Mouse (Mus musculus) neural tube, embryonic 15.5 days (tissue): ENCODE data around the gene 4931440F15Rik. TPM values are rescaled to one million over a fixed set of nuclear protein-coding genes. Genes with fewer than 3 reads are reported as not detected.
A peak's percentile ranks its signal among the peaks of the same experiment; 100 is the strongest.

ENCODE experiments used
- ATAC-seq: fragments of 200-750 bp; cut with Nextera tagmentation; 2 replicates; pipeline ENCODE4 v1.8.0; 2017; ENCODE audit warnings: mild to moderate bottlenecking, moderate TSS enrichment, moderate library complexity; ENCODE audit not compliant: low FRiP score
- H3K27ac ChIP-seq: fragments of 300-500 bp; sonication (generic); replicated peaks from 2 replicates; pipeline ENCODE4 v1.5.1; 2015; ENCODE audit warnings: mild to moderate bottlenecking, inconsistent platforms
- H3K27me3 ChIP-seq: fragments of 300-500 bp; sonication (generic); replicated peaks from 2 replicates; pipeline ENCODE4 v1.6.1; 2015; ENCODE audit warnings: inconsistent platforms
- H3K36me3 ChIP-seq: fragments of 300-500 bp; sonication (generic); 2 replicates; pipeline ENCODE4 v1.6.1; 2015; ENCODE audit warnings: inconsistent platforms
- H3K4me1 ChIP-seq: fragments of 300-500 bp; sonication (generic); 2 replicates; pipeline ENCODE4 v1.6.1; 2015; ENCODE audit warnings: inconsistent platforms
- H3K4me2 ChIP-seq: fragments of 300-500 bp; sonication (generic); 2 replicates; pipeline ENCODE4 v1.6.1; 2015; ENCODE audit warnings: inconsistent platforms, mild to moderate bottlenecking, moderate library complexity
- H3K4me3 ChIP-seq: fragments of 300-500 bp; sonication (generic); replicated peaks from 2 replicates; pipeline ENCODE4 v1.5.1; 2015; ENCODE audit warnings: mild to moderate bottlenecking, inconsistent platforms
- H3K9ac ChIP-seq: fragments of 300-500 bp; sonication (generic); replicated peaks from 2 replicates; pipeline ENCODE4 v1.6.1; 2015; ENCODE audit warnings: mild to moderate bottlenecking, inconsistent platforms
- H3K9me3 ChIP-seq: fragments of 300-500 bp; sonication (generic); replicated peaks from 2 replicates; pipeline ENCODE4 v1.6.1; 2016; ENCODE audit warnings: inconsistent platforms
- WGBS: fragments of 180-500 bp; shearing (Covaris S2); methylation state at CpG from one replicate; pipeline ENCODE4 v1.1.7; 2015; ENCODE audit warnings: mixed read lengths; 5-methylcytosine and 5-hydroxymethylcytosine counted together
- polyA plus RNA-seq: library from polyadenylated mRNA; unstranded; fragments of >200 nt; fragmentation: Nextera tagmentation; extraction: Ambion mirVana; gene quantifications from 2 replicates; pipeline ENCODE4 v1.2.1, GENCODE M21; 2015

4931440F15Rik gene
- polyA plus RNA-seq, 1 experiment from 2014 or later = 0.79 TPM

GRCm38 (mm10) chr11:29801432-29802427 lies 23.7 kb downstream of the 4931440F15Rik start:
- no peaks in the 10 kb centered on the region for H3K4me1 ChIP-seq
- no peak for ATAC-seq
- 89% methylated on average over 2 of the region's 2 CpGs for WGBS

GRCm38 (mm10) chr11:29799839-29800238 lies 25.6 kb downstream of the 4931440F15Rik start:
- Histone ChIP-seq H3K27ac (no peak overlapping the region), H3K27me3 (no peaks in the 10 kb centered on the region), H3K9ac (no peak overlapping the region), H3K4me3 (no peak overlapping the region), H3K4me1 (no peaks in the 10 kb centered on the region), H3K9me3 (no peaks in the 10 kb centered on the region), H3K4me2 (no peak overlapping the region), H3K36me3 (peaks cover 3% of the 10 kb centered on the region; the same call in 1 of the 2 replicates)
- 70% methylated on average over 1 of the region's 1 CpGs for WGBS
- no peak for ATAC-seq

More at GRCm38 (mm10) chr11:29801432-29802427, 23.7 kb downstream of the 4931440F15Rik start:
- Histone ChIP-seq H3K27ac (no peak overlapping the region), H3K4me3 (no peak overlapping the region), H3K4me2 (no peak overlapping the region), H3K27me3 (no peaks in the 10 kb centered on the region), H3K36me3 (peaks cover 3% of the 10 kb centered on the region; the same call in 1 of the 2 replicates), H3K9me3 (no peaks in the 10 kb centered on the region), H3K9ac (no peak overlapping the region)

- no peaks in the 10 kb centered on the region for H3K27me3 ChIP-seq
- peaks cover 15% of the 10 kb centered on the region for H3K36me3 ChIP-seq
- H3K9ac ChIP-seq = no peak overlapping the region
- no peak overlapping the region for H3K4me2 ChIP-seq
- H3K9me3 ChIP-seq = no peaks in the 10 kb centered on the region
- no peaks in the 10 kb centered on the region for H3K4me1 ChIP-seq
- H3K27ac ChIP-seq = no peak overlapping the region
- 89% methylated on average over 6 of the region's 6 CpGs for WGBS
- ATAC-seq = no peak
- H3K4me3 ChIP-seq = no peak overlapping the region
Measured at GRCm38 (mm10) chr11:29795106-29795505, 30.4 kb downstream of the 4931440F15Rik start.

- Histone ChIP-seq H3K4me2 (no peak overlapping the region), H3K4me1 (no peaks in the 10 kb centered on the region), H3K36me3 (peaks cover 15% of the 10 kb centered on the region), H3K4me3 (no peak overlapping the region), H3K9ac (no peak overlapping the region), H3K9me3 (no peaks in the 10 kb centered on the region), H3K27me3 (no peaks in the 10 kb centered on the region), H3K27ac (no peak overlapping the region)
- WGBS = 78% methylated on average over 2 of the region's 2 CpGs
- no peak for ATAC-seq
Measured at GRCm38 (mm10) chr11:29794475-29794874, 31.0 kb downstream of the 4931440F15Rik start.

- H3K9me3 ChIP-seq = no peaks in the 10 kb centered on the region
- no peak overlapping the region for H3K4me2 ChIP-seq
- no peaks in the 10 kb centered on the region for H3K27me3 ChIP-seq
- H3K27ac ChIP-seq = no peak overlapping the region
- no peak for ATAC-seq
- 92% methylated on average over 2 of the region's 2 CpGs for WGBS
- H3K36me3 ChIP-seq = peaks cover 15% of the 10 kb centered on the region
- H3K9ac ChIP-seq = no peak overlapping the region
- H3K4me3 ChIP-seq = no peak overlapping the region
- peaks cover 11% of the 10 kb centered on the region for H3K4me1 ChIP-seq
Measured at GRCm38 (mm10) chr11:29790796-29791195, 34.7 kb downstream of the 4931440F15Rik start.

- Histone ChIP-seq H3K4me2 (peak overlapping the region; percentile 22; the same call in 1 of the 2 replicates), H3K27ac (peak overlapping the region; percentile 71), H3K9me3 (no peaks in the 10 kb centered on the region), H3K36me3 (peaks cover 10% of the 10 kb centered on the region; the same call in 1 of the 2 replicates), H3K4me3 (no peak overlapping the region), H3K4me1 (peaks cover 11% of the 10 kb centered on the region), H3K27me3 (no peaks in the 10 kb centered on the region), H3K9ac (no peak overlapping the region)
- peak; percentile 94 for ATAC-seq
- WGBS = 75% methylated on average over 6 of the region's 6 CpGs
Measured at GRCm38 (mm10) chr11:29788921-29789638, 36.4 kb downstream of the 4931440F15Rik start.

- Histone ChIP-seq H3K36me3 (peaks cover 6% of the 10 kb centered on the region), H3K4me1 (peaks cover 11% of the 10 kb centered on the region), H3K4me2 (no peak overlapping the region), H3K4me3 (no peak overlapping the region), H3K27ac (0 out of 2 replicates have a peak overlapping the region, but pooled peaks have one; percentile 71), H3K9me3 (no peaks in the 10 kb centered on the region), H3K9ac (no peak overlapping the region), H3K27me3 (no peaks in the 10 kb centered on the region)
- peak; percentile 33; the same call in 1 of the 2 replicates for ATAC-seq
- WGBS = 36% methylated on average over 1 of the region's 1 CpGs
Measured at GRCm38 (mm10) chr11:29788499-29788898, 37.0 kb downstream of the 4931440F15Rik start.

GRCm38 (mm10) chr11:29787473-29787872 lies 38.0 kb downstream of the 4931440F15Rik start:
- H3K9me3 ChIP-seq = no peaks in the 10 kb centered on the region
- 34% methylated on average over 5 of the region's 5 CpGs for WGBS
- peaks cover 11% of the 10 kb centered on the region; the same call in 1 of the 2 replicates for H3K36me3 ChIP-seq
- ATAC-seq = no peak
- no peaks in the 10 kb centered on the region for H3K27me3 ChIP-seq
- H3K4me2 ChIP-seq = no peak overlapping the region
- H3K4me3 ChIP-seq = no peak overlapping the region
- H3K9ac ChIP-seq = no peak overlapping the region
- peaks cover 11% of the 10 kb centered on the region for H3K4me1 ChIP-seq
- H3K27ac ChIP-seq = no peak overlapping the region

GRCm38 (mm10) chr11:29786583-29787219 lies 38.8 kb downstream of the 4931440F15Rik start:
- Histone ChIP-seq H3K4me1 (peaks cover 11% of the 10 kb centered on the region), H3K9ac (no peak overlapping the region), H3K4me2 (no peak overlapping the region), H3K27me3 (no peaks in the 10 kb centered on the region), H3K36me3 (peaks cover 10% of the 10 kb centered on the region; the same call in 1 of the 2 replicates), H3K27ac (no peak overlapping the region), H3K9me3 (no peaks in the 10 kb centered on the region), H3K4me3 (no peak overlapping the region)
- no peak for ATAC-seq
- 91% methylated on average over 6 of the region's 6 CpGs for WGBS

- 38% methylated on average over 2 of the region's 2 CpGs for WGBS
- Histone ChIP-seq H3K4me1 (no peaks in the 10 kb centered on the region), H3K27ac (no peak overlapping the region), H3K27me3 (no peaks in the 10 kb centered on the region), H3K4me3 (no peak overlapping the region), H3K9ac (no peak overlapping the region), H3K4me2 (no peak overlapping the region), H3K36me3 (peaks cover 6% of the 10 kb centered on the region; the same call in 1 of the 2 replicates), H3K9me3 (no peaks in the 10 kb centered on the region)
- ATAC-seq = no peak
Measured at GRCm38 (mm10) chr11:29779409-29780026, 46.0 kb downstream of the 4931440F15Rik start.

GRCm38 (mm10) chr11:29778936-29779335 lies 46.5 kb downstream of the 4931440F15Rik start:
- H3K27me3 ChIP-seq = no peaks in the 10 kb centered on the region
- no peak overlapping the region for H3K27ac ChIP-seq
- no peak overlapping the region for H3K4me2 ChIP-seq
- no peak overlapping the region for H3K9ac ChIP-seq
- H3K4me3 ChIP-seq = no peak overlapping the region
- WGBS = 72% methylated on average over 3 of the region's 3 CpGs
- H3K4me1 ChIP-seq = no peaks in the 10 kb centered on the region
- peaks cover 6% of the 10 kb centered on the region; the same call in 1 of the 2 replicates for H3K36me3 ChIP-seq
- ATAC-seq = no peak
- H3K9me3 ChIP-seq = no peaks in the 10 kb centered on the region
